Mouse (Mus musculus): ENCODE measurements around the gene Neurod4. TPM values are rescaled to one million over a fixed set of nuclear protein-coding genes. Genes with fewer than 3 reads are reported as not detected.
"Not testable (repeated sequence)": the region's sequence is repeated elsewhere in the genome, so short reads cannot be mapped to it uniquely, and the experiment has no call there.

The Neurod4 gene
- polyA plus RNA-seq, 1 experiment from 2014 or later: not detected

DNA sequence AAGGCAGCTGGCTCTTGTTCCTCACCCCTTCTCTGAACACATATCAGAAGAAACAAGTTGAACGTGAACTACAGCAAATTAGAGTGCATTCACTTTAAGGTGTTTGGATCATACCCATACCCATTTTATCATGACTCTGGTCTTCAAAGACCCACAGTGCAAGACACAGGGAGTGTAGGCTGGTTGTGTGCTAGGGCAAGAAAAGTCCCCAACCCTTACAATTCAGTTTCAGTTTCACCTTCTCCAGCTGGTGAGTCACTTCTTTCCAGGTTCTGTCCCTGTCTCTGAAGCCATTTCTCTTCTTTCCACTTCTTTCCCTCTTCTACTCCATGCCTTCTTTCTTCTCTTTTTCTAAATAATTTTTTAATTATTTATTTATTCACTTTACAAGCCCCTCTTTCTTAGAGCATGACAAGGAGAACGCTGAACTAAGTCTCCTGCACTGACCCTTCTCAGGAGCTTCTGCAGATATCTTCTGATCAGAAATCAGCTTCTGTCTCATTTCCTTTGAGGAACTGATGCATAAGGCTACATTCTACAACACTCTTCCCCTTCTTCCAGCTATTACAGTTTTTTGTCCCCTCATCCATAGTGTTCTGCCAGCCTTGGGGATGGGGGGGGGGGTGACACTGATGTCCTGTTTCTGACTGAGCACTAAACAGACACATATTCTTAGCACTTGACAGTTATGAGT lies 31.6 kb upstream of the Neurod4 start:
- 90% methylated on average over 2 of the region's 2 CpGs for WGBS
- Histone ChIP-seq H3K4me1 (ENCODE audit: control insufficient read depth, insufficient read depth, low read length) (no peaks in the 10 kb centered on the region), H3K4me2 (replicated peaks; ENCODE audit: low read depth, low read length) (no peak overlapping the region), H3K9ac (replicated peaks; ENCODE audit: low read depth, low read length) (no peak overlapping the region), H3K27ac (ENCODE audit: low read length) (no peak overlapping the region), H3K27me3 (ENCODE audit: control insufficient read depth, insufficient read depth, low read length) (no peaks in the 10 kb centered on the region), H3K4me3 (ENCODE audit: low read depth, low read length) (no peak overlapping the region), H3K9me3 (ENCODE audit: control insufficient read depth, low read depth, low read length) (no peaks in the 10 kb centered on the region), H3K36me3 (ENCODE audit: control insufficient read depth, insufficient read depth, low read length) (no peaks in the 10 kb centered on the region)
- ATAC-seq (ENCODE audit: insufficient number of reproducible peaks, insufficient read depth, low FRiP score, low read depth): no peak

DNA sequence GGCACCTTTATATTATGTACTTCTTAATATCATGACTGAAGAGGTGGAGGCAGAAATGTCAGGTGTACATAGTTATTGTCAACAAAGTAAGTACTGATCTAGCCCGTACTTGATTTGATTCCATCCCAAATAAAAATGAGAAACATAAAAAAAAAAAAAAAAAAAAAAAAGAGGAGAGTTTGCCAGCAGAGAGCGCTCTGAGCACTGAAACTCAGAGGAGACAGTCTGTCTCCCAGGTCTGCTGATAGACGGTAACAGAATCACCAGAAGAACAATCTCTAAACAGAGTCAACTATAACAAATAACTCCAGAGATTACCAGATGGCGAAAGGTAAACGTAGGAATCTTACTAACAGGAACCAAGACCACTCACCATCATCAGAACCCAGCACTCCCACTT lies 24.1 kb upstream of the Neurod4 start:
- H3K27me3 ChIP-seq (ENCODE audit: control insufficient read depth, insufficient read depth, low read length); H3K4me3 ChIP-seq (ENCODE audit: low read depth, low read length); H3K9me3 ChIP-seq (ENCODE audit: control insufficient read depth, low read depth, low read length); H3K27ac ChIP-seq (ENCODE audit: low read length); H3K36me3 ChIP-seq (ENCODE audit: control insufficient read depth, insufficient read depth, low read length); ATAC-seq (ENCODE audit: insufficient number of reproducible peaks, insufficient read depth, low FRiP score, low read depth); H3K4me1 ChIP-seq (ENCODE audit: control insufficient read depth, insufficient read depth, low read length); H3K9ac ChIP-seq (replicated peaks; ENCODE audit: low read depth, low read length); H3K4me2 ChIP-seq (replicated peaks; ENCODE audit: low read depth, low read length): not testable (repeated sequence)
- 80% methylated on average over 3 of the region's 5 CpGs for WGBS

DNA sequence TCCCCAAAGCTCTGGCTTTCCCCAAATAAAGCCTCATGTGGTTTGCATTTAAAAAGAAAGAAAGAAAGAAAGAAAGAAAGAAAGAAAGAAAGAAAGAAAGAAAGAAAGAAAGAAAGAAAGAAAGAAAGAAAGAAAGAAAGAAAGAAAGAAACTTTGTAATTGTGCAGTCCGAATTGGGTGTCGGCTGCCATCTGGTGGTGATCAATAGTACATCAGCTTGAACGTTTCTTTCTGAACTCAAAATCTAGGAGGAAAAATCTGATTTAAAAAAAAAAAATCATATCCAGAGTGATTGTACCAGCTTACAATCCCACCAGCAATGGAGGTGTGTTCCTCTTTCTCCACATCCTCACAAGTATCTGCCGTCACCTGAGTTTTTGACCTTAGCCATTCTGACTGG lies 18.7 kb upstream of the Neurod4 start:
- not testable (repeated sequence) for H3K27me3 ChIP-seq (ENCODE audit: control insufficient read depth, insufficient read depth, low read length); H3K9ac ChIP-seq (replicated peaks; ENCODE audit: low read depth, low read length); H3K4me2 ChIP-seq (replicated peaks; ENCODE audit: low read depth, low read length); H3K9me3 ChIP-seq (ENCODE audit: control insufficient read depth, low read depth, low read length); H3K36me3 ChIP-seq (ENCODE audit: control insufficient read depth, insufficient read depth, low read length); H3K27ac ChIP-seq (ENCODE audit: low read length); H3K4me1 ChIP-seq (ENCODE audit: control insufficient read depth, insufficient read depth, low read length); ATAC-seq (ENCODE audit: insufficient number of reproducible peaks, insufficient read depth, low FRiP score, low read depth); H3K4me3 ChIP-seq (ENCODE audit: low read depth, low read length)
- WGBS: 13% methylated on average over 4 of the region's 4 CpGs

DNA sequence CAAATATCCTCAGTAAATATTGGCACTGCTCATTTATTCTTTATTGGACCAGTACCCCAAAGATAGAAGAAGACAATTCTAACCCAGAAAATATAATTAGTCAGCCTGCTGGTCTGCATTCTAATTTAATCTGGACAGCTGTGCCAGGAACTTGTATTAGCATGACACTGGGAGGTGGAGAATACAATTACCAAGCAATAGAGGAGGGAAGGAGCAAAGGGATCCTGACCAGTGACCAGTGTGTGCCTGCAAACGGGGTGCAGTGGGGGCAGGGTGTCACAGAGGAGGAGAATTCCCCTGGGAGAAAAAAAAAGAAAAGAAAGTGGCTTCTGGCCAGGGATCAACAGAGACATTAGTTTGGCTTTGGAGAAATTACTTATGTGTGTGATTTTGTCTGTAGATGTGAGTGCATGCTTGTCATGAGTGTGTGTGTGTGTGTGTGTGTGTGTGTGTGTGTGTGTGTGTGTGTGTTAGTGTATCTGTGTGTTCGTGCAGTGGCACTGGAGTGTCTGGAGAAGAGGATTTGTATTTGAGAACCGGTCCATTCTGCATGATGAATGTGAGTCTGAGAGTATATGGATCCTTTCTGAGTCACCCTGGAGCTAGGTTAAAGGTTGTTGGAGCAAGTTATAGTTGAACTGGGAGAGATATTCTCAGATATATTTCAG lies 13.8 kb upstream of the Neurod4 start:
- H3K36me3 ChIP-seq (ENCODE audit: control insufficient read depth, insufficient read depth, low read length): no peaks in the 10 kb centered on the region
- no peaks in the 10 kb centered on the region for H3K4me1 ChIP-seq (ENCODE audit: control insufficient read depth, insufficient read depth, low read length)
- no peak overlapping the region for H3K4me2 ChIP-seq (replicated peaks; ENCODE audit: low read depth, low read length)
- no peak for ATAC-seq (ENCODE audit: insufficient number of reproducible peaks, insufficient read depth, low FRiP score, low read depth)
- H3K27ac ChIP-seq (ENCODE audit: low read length): no peak overlapping the region
- H3K9ac ChIP-seq (replicated peaks; ENCODE audit: low read depth, low read length): no peak overlapping the region
- no peak overlapping the region for H3K4me3 ChIP-seq (ENCODE audit: low read depth, low read length)
- H3K27me3 ChIP-seq (ENCODE audit: control insufficient read depth, insufficient read depth, low read length): no peaks in the 10 kb centered on the region
- no peaks in the 10 kb centered on the region for H3K9me3 ChIP-seq (ENCODE audit: control insufficient read depth, low read depth, low read length)
- 19% methylated on average over 3 of the region's 3 CpGs for WGBS

DNA sequence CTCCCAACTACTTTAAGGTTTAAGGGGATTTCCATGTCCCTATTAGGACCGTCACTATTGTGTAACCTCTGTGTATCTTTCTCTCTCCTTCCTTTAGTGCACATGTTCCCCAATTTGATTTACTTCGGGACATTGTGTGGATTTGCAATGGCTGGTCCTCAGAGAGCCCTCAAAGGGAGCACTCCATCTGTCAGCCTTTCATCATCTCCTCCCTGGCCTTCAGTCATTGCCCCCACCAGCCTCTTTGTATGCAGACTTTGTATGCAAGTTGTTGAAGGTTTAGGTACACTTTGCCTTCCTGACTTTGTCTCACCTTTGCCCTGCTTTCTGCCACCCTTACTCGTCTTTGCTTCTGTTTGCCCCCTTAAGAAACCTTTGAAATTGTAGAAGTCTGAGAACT lies 8.0 kb upstream of the Neurod4 start:
- no peak overlapping the region for H3K4me2 ChIP-seq (replicated peaks; ENCODE audit: low read depth, low read length)
- H3K27ac ChIP-seq (ENCODE audit: low read length): no peak overlapping the region
- no peaks in the 10 kb centered on the region for H3K9me3 ChIP-seq (ENCODE audit: control insufficient read depth, low read depth, low read length)
- H3K4me1 ChIP-seq (ENCODE audit: control insufficient read depth, insufficient read depth, low read length): no peaks in the 10 kb centered on the region
- 44% methylated on average over 3 of the region's 3 CpGs for WGBS
- H3K4me3 ChIP-seq (ENCODE audit: low read depth, low read length): no peak overlapping the region
- H3K9ac ChIP-seq (replicated peaks; ENCODE audit: low read depth, low read length): no peak overlapping the region
- no peak for ATAC-seq (ENCODE audit: insufficient number of reproducible peaks, insufficient read depth, low FRiP score, low read depth)
- no peaks in the 10 kb centered on the region for H3K27me3 ChIP-seq (ENCODE audit: control insufficient read depth, insufficient read depth, low read length)
- H3K36me3 ChIP-seq (ENCODE audit: control insufficient read depth, insufficient read depth, low read length): no peaks in the 10 kb centered on the region

DNA sequence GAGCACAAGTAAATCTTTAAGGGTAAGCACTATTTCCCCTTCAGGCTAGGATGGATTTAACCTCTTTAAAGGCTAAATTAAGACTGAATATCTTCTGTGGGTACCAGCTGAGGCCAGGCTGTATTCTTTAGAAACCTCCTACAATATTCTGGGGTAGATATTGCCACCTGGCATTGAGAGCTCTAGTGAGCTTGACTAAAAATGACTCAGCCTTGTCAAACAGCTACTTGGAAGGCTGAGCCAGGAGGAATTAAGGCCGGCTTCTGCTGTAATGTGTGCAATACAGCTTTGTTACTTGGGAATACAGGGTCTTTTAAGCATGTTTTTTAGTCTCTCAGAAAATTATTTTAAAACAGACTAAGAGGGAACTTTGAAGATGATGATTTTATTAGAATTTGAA lies 7.2 kb upstream of the Neurod4 start:
- H3K4me2 ChIP-seq (replicated peaks; ENCODE audit: low read depth, low read length): no peak overlapping the region
- H3K27ac ChIP-seq (ENCODE audit: low read length): no peak overlapping the region
- no peak overlapping the region for H3K9ac ChIP-seq (replicated peaks; ENCODE audit: low read depth, low read length)
- H3K4me3 ChIP-seq (ENCODE audit: low read depth, low read length): no peak overlapping the region
- H3K4me1 ChIP-seq (ENCODE audit: control insufficient read depth, insufficient read depth, low read length): no peaks in the 10 kb centered on the region
- no peaks in the 10 kb centered on the region for H3K9me3 ChIP-seq (ENCODE audit: control insufficient read depth, low read depth, low read length)
- no peaks in the 10 kb centered on the region for H3K36me3 ChIP-seq (ENCODE audit: control insufficient read depth, insufficient read depth, low read length)
- no peak for ATAC-seq (ENCODE audit: insufficient number of reproducible peaks, insufficient read depth, low FRiP score, low read depth)
- 75% methylated on average over 1 of the region's 1 CpGs for WGBS
- H3K27me3 ChIP-seq (ENCODE audit: control insufficient read depth, insufficient read depth, low read length): no peaks in the 10 kb centered on the region

DNA sequence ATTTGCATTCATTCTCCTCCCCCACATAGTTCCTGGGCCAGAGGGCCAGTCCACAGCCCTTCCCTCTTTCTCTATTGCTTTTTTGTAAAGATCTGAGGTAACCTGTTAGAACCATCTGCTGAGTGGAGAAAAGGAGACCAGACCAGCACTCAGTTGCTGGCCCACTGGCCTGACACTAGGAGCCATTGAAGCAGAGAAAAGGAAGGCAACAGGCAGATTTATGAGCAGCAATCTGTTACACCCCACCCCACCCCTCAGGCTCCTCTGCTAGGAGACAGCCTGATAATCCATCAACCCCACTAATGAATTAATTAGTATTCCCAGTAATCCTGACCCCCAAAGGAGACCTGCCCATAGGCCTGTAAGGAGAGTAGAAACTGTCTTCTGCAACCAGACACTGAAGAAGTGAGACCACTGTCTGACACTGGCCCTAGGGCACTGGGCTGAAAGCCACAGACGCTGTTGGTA lies 2.0 kb upstream of the Neurod4 start:
- Histone ChIP-seq H3K36me3 (ENCODE audit: control insufficient read depth, insufficient read depth, low read length) (no peaks in the 10 kb centered on the region), H3K27ac (ENCODE audit: low read length) (no peak overlapping the region), H3K9ac (replicated peaks; ENCODE audit: low read depth, low read length) (no peak overlapping the region), H3K4me3 (ENCODE audit: low read depth, low read length) (no peak overlapping the region), H3K9me3 (ENCODE audit: control insufficient read depth, low read depth, low read length) (no peaks in the 10 kb centered on the region), H3K4me1 (ENCODE audit: control insufficient read depth, insufficient read depth, low read length) (no peaks in the 10 kb centered on the region), H3K27me3 (ENCODE audit: control insufficient read depth, insufficient read depth, low read length) (no peaks in the 10 kb centered on the region), H3K4me2 (replicated peaks; ENCODE audit: low read depth, low read length) (no peak overlapping the region)
- ATAC-seq (ENCODE audit: insufficient number of reproducible peaks, insufficient read depth, low FRiP score, low read depth): no peak
- WGBS: 13% methylated on average over 1 of the region's 1 CpGs

DNA sequence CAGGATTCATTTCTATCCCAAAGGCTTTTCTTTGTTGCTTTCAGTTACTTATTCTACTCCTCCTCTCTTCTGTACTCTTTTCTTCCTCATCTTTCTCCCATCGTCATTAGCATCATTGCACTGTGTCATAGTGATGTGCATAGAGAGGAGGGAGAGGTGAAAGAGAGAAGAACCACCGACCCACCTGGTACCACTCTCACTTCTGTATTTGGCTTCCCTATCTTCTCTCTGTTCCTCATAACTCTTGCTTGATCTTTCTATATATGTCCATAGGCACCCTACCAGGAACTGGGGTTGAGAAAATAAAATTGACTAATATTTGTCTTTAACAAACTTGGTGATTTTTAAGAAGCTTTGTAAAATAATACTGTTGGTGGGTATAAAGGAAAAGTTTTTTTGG lies 3.5 kb downstream of the Neurod4 start:
- no peak for ATAC-seq (ENCODE audit: insufficient number of reproducible peaks, insufficient read depth, low FRiP score, low read depth)
- WGBS: 80% methylated on average over 2 of the region's 2 CpGs

DNA sequence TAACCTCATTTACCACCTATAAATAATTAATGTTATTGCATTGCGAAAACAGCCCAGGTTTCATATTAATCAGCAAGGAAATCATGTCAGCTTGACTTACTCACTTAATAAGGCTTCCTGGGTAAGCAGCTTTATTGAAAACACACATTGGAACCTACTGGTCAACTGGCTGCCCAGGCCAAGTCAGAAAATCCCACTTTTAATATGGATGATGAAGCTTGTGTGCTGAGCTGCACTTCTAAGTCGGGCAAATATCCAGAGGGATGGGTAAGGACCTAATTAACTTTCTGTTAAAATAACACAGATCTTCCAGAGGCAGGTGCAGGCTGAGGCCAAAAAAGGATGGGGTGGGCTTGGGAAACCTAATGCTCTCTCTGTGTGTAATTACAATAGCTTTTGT lies 4.3 kb downstream of the Neurod4 start:
- H3K27me3 ChIP-seq (ENCODE audit: control insufficient read depth, insufficient read depth, low read length): no peaks in the 10 kb centered on the region
- H3K9ac ChIP-seq (replicated peaks; ENCODE audit: low read depth, low read length): no peak overlapping the region
- no peaks in the 10 kb centered on the region for H3K36me3 ChIP-seq (ENCODE audit: control insufficient read depth, insufficient read depth, low read length)
- 72% methylated on average over 2 of the region's 2 CpGs for WGBS
- no peak for ATAC-seq (ENCODE audit: insufficient number of reproducible peaks, insufficient read depth, low FRiP score, low read depth)
- no peak overlapping the region for H3K4me3 ChIP-seq (ENCODE audit: low read depth, low read length)
- no peak overlapping the region for H3K4me2 ChIP-seq (replicated peaks; ENCODE audit: low read depth, low read length)
- no peaks in the 10 kb centered on the region for H3K9me3 ChIP-seq (ENCODE audit: control insufficient read depth, low read depth, low read length)
- no peak overlapping the region for H3K27ac ChIP-seq (ENCODE audit: low read length)
- H3K4me1 ChIP-seq (ENCODE audit: control insufficient read depth, insufficient read depth, low read length): no peaks in the 10 kb centered on the region

More for the DNA sequence above, 3.5 kb downstream of the Neurod4 start:
- Histone ChIP-seq H3K4me3 (ENCODE audit: low read depth, low read length) (no peak overlapping the region), H3K36me3 (ENCODE audit: control insufficient read depth, insufficient read depth, low read length) (no peaks in the 10 kb centered on the region), H3K27ac (ENCODE audit: low read length) (no peak overlapping the region), H3K27me3 (ENCODE audit: control insufficient read depth, insufficient read depth, low read length) (no peaks in the 10 kb centered on the region), H3K4me1 (ENCODE audit: control insufficient read depth, insufficient read depth, low read length) (no peaks in the 10 kb centered on the region), H3K9me3 (ENCODE audit: control insufficient read depth, low read depth, low read length) (no peaks in the 10 kb centered on the region), H3K9ac (replicated peaks; ENCODE audit: low read depth, low read length) (no peak overlapping the region), H3K4me2 (replicated peaks; ENCODE audit: low read depth, low read length) (no peak overlapping the region)

All from stomach, embryonic 14.5 days (tissue).